Mouse (Mus musculus) mesoderm, embryonic 11.5 days (tissue): ENCODE data around the gene Nav2.

Experiments used
- DNase-seq: peaks from one replicate; pipeline ENCODE4 v3.0.0-alpha.2; 2012; ENCODE audit warnings: low read depth, low spot score

Nav2 gene

GRCm38 (mm10) chr7:49440333-49440969, 531.9 kb downstream of the Nav2 start:
- DNase-seq, result no peak

- no peak for DNase-seq
Measured at GRCm38 (mm10) chr7:49442174-49442573, 533.7 kb downstream of the Nav2 start.

GRCm38 (mm10) chr7:49448580-49448979, 540.1 kb downstream of the Nav2 start:
- no peak for DNase-seq

- peak; percentile 74 for DNase-seq
Measured at GRCm38 (mm10) chr7:49450261-49451141, 542.0 kb downstream of the Nav2 start.

- no peak for DNase-seq
Measured at GRCm38 (mm10) chr7:49451240-49451639, 542.7 kb downstream of the Nav2 start.

- DNase-seq, result no peak
Measured at GRCm38 (mm10) chr7:49452274-49452673, 543.8 kb downstream of the Nav2 start.

GRCm38 (mm10) chr7:49454601-49455000, 546.1 kb downstream of the Nav2 start:
- no peak for DNase-seq

GRCm38 (mm10) chr7:49456148-49456547, 547.6 kb downstream of the Nav2 start:
- DNase-seq, result peak; percentile 65

GRCm38 (mm10) chr7:49457398-49457797, 548.9 kb downstream of the Nav2 start:
- no peak for DNase-seq

- DNase-seq, result no peak
Measured at GRCm38 (mm10) chr7:49457890-49458289, 549.4 kb downstream of the Nav2 start.

- DNase-seq, result peak; percentile 53
Measured at GRCm38 (mm10) chr7:49462328-49462811, 553.9 kb downstream of the Nav2 start.

GRCm38 (mm10) chr7:49467861-49468260, 559.3 kb downstream of the Nav2 start:
- peak; percentile 62 for DNase-seq

GRCm38 (mm10) chr7:49468492-49469205, 560.1 kb downstream of the Nav2 start:
- DNase-seq, result no peak

GRCm38 (mm10) chr7:49471278-49471677, 562.8 kb downstream of the Nav2 start:
- DNase-seq, result no peak

- no peak for DNase-seq
Measured at GRCm38 (mm10) chr7:49475282-49475681, 566.8 kb downstream of the Nav2 start.

- no peak for DNase-seq
Measured at GRCm38 (mm10) chr7:49476163-49476562, 567.6 kb downstream of the Nav2 start.

- no peak for DNase-seq
Measured at GRCm38 (mm10) chr7:49476666-49477065, 568.1 kb downstream of the Nav2 start.

- DNase-seq, result no peak
Measured at GRCm38 (mm10) chr7:49477076-49477975, 568.8 kb downstream of the Nav2 start.

- no peak for DNase-seq
Measured at GRCm38 (mm10) chr7:49477976-49478349, 569.4 kb downstream of the Nav2 start.

GRCm38 (mm10) chr7:49478886-49479285, 570.4 kb downstream of the Nav2 start:
- no peak for DNase-seq

- no peak for DNase-seq
Measured at GRCm38 (mm10) chr7:49480962-49481361, 572.4 kb downstream of the Nav2 start.
